Mouse (Mus musculus) forelimb bud, embryonic 11.5 days (tissue): ENCODE measurements at regions not wholly inside any gene's neighbourhood (a gene's known extent, or its start where the extent isn't known, plus 50 kb on each side); places are given as distances from the start of the nearest gene placed in this dataset.
A peak's percentile ranks its signal among the peaks of the same experiment; 100 is the strongest.

Source experiments
- DNase-seq: peaks from one replicate; pipeline ENCODE4 v3.0.0-alpha.2; 2012; ENCODE audit warnings: low read depth, low spot score

DNA sequence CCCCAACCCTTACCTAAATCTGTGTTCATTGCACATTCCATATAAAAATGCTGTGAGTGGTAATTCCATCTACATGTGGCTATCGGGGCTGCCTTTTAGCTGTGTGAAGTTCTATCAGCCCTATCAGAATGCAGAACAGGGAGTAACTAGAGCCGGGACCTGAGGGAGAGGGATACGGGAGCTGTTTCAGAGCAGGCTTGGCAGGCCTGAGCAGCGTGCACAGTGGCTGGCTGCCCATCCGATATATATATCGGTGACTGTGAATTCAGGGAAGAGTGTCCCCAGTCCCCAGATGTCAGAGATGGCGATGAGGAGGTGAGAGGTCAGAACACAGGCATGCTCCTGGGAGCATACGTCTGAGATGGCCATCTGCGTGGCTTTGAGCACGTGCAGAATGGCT, 79.0 kb downstream of the Arl4c start:
- no peak for DNase-seq

DNA sequence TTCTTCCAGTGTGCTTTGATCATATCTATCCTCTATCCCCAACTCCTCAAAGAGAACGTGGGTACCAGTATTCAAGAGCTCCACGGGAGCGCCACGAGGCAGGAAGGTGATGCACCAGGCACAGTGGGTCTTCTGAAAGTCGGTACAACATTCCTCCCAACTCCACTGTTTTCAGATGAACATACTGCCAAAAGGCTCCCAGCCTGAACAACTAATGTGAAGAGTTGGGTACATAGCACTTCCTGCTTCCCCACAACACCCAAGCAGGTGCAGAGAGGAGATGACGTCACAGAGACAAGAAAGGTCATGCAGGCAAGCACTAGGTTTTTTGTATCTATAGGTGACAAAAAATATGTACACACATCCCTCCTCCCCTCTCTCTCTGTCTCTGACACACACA, 79.7 kb downstream of the Arl4c start:
- DNase-seq: no peak

DNA sequence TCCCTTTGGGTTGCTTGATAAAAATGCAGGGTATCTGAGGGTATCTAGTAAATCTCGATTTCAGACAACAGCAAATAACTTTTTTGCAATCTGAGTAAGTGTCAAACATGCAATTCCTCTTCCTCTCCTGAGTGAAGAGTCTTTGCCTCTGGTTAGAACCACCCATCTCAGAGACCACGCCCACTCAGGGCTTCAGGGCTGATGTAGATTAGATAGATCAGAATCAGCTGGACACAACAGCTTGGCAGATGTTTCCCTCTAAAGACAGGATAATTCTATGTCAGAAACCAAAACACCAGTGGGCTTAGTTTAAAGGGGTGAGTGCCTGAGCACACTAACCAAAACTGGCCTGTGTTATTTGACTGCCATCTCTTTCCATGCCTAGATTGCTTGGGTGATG, 80.8 kb downstream of the Arl4c start:
- no peak for DNase-seq

DNA sequence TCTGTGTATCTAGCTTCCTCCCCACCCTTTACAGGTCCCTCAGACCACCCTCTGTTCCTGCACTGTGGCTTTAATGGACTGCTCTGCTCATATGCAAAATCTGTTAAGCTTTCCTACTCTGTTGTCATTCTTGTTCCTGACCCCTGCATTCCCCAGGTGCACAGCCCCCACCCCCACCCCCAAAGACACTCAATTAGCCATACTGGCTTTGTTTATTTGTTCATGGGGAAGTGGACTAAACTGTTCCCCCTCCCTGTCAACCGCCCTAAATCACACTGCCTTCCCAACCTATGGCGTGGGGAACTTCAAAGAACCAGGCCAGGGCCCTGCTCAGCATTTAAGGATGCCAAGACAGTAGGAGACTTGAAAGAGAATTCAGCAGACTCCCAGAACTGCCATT, 89.0 kb downstream of the Arl4c start:
- DNase-seq: no peak

DNA sequence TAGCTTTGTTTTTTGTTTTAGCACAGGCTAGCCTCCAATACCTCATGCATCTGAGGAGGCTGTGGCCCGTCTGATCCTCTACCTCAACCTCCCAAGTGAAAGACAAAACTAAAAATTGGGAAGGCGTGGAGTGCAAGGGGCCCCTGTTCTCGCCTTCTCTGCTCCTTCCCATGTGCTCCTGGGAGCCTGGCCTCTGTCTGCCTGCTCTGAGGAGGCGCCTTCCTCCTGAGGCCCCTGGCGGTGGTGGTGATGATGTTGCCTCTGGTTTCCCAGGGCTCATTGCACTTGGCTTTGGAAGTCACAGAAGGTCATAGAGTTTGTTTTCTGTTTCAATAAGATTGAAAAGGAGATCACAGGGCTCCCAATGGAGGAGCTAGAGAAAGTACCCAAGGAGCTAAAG, 90.8 kb downstream of the Arl4c start:
- DNase-seq: no peak

DNA sequence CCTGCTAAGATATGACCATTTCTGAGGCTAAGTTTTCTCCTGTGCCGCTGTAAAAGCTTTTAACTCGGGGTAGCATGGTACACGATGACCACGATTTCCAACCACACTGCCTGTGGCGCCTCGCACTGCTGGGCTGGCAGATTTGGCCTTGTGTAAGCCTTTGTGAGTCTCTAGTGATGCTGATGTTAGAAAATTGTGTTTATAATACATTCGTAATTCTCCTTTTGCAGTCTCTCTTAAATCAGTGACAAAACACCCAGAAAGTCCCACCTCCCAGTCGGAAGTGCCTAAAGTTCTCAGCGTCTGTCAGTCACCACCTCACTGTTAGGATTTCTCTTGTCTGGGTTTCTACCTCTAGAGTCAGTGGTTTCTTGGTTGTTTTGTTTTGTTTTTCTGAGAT, 91.2 kb downstream of the Arl4c start:
- no peak for DNase-seq

DNA sequence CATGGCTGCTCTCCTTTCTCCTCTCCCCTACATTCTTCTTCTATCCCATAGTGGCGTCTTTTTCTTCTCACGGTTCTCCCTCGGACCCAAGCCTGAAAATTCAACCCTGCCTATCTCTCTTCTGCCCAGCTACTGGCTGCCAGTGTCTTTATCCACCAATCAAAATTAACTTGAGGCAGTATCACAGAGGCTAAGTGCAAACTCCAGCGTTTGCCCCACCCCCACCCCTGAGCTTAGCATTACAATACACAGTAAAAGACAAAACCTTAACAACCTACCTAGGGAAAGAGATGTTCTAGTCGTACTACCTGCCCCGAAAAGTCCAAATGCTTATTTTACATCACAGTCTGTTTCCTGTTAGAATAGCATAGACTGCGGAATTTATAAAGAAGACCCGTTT, 93.2 kb downstream of the Arl4c start:
- no peak for DNase-seq

DNA sequence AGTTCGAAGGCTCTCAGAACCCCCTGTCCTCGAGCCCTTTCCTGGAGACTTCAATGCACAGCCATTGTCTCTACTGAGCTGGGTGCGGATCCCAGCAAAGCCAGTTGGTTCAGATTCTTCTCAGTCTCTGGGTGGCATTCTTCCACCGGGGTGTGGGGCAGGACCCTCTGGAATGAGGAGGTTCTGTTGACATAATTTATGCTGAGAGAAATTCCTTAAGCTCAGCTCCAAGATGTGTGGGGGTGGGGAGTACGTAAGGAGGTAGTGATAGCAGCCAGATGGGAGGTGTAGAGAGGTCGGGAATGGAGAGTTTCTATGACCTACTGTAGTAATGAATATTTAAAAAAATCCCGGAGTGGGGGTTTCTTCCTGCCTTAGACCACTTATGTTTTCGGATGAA, 93.8 kb downstream of the Arl4c start:
- DNase-seq: peak; percentile 34

DNA sequence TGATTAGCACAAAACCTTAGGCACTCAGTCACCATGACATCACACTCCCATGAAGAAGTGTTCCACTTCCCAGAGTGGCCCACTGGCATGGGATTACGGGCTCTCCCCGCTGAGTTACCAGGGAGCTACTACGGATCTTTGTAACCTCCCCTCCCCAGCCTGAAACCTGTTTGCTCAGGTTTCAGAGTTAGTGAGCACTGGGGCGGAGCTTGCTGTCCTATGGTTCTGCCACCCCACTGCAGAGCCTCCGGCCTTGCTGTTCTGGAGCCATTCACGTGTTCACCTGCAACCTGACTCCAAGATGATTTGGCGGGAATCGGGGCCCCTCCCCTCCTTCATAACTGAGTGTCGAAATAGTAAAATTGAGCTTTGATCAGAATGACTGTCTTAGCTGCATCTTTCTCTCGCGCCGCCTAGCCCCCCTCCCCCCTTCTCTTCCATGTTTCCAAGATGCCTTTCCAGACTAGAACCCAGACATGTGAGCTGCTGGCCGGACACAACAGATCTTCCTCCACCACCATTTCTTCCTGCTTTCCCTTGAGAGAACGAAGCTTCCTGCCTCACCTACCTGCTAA, 95.8 kb upstream of the Glrp1 start:
- DNase-seq: peak; percentile 53

DNA sequence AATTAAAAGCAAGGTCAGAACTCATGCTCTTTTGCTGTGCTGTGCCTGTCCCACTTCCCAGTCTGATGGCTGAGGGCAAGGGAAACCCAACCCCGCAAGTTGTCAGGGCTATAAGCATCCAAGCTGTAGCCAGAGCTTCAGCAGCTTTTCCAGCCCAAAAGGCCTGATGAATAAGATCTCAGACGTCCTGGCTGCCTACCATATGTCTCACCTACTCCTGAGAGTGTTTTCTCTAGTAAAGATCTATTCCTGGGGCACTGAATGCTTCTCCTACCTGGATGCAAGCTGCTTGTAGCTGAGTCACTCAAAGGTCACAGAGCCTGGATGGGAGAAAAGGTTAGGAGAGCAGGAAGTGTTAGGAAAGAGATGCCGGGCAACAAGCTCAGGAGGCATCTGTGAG, 92.4 kb upstream of the Glrp1 start:
- no peak for DNase-seq

DNA sequence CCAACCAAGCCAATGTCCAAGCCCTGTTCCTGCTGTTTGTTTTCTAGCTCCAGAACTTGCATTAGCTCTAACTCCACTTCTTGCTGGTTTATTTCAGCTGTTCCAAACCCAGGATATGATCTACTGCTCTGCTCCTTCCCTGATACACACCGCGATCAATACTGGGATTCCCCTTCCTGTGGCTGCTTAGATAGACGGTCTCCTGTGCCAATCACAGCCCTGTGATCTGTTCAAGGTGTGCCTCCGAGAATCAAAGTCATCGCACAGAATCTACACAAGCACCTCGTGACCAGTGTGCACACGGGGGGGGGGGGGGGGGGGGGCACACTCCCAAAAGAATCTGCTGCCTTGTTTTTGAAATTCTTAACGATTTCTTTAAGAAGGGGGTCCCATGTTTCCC, 91.9 kb upstream of the Glrp1 start:
- no peak for DNase-seq

DNA sequence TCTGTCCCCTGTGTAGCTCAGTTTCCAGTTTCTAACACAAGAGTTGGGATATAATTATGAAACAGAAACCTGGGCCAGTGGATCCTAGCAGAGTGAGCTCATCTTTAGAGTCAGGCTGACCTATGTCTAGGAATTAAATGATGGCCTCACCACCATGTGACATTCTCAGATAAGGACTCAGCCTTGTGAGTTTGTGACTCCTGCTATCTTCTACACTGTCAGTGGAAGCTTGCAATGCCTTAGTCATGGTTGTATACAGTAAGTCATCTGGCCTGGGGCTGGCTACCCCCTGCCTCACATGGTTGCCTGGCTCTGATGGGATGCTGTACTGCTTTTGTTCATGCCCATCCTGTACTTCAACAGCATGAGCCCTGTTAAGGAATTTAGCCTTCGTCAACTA, 90.3 kb upstream of the Glrp1 start:
- no peak for DNase-seq

DNA sequence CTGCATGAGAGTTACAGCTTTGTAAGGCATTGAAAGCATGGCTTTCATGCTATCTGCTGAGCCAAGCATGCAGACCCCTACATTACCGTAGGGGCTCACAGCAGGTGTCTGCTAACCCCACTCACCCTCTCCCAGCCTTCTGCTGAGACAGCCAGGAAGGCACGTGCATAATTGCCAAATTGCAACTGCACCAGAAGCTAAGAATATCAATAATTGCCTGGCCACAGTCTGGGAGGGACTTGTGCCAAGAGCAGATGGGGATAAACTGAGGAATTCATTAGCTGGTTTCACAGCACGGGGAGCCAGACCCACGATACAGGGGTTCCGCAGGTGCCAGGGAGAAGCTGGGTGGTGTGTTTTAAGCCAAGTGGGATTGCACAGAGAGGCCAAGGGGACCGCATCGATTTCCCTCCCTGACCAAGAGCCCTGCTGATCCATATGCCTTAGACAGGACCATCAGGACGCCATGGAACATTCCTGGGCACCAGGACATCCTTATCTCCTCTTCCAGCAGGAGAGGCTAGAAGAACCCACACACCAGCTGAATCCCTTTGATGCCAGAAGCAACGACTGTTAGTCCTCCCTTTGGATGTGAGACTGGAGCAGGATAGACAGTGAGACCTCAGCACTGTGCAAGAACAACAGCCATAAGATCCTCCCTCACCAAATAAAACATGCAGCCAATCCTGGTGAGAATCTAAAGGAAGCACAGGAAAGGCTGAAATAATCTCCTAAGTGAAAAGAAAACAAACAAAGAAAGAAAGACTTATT, 84.8 kb upstream of the Glrp1 start:
- no peak for DNase-seq

DNA sequence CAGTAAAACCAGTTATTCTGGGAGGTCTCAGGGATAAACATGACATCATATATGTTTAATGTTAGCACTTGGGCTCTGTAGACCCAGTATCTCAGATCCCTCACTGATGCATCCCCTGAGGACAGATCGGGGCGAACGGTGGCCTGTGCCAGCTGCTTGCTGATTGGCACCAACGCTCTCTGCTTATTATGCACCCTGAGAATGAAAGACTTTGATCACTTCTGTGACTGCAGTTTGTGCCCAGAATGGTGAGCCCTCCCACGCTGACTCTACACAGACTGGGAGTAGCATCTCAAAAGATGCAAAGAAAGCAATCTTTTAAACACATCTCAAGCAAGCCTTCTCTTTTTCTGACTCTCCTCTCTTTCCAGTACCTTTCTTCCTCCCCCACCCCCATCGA, 82.2 kb upstream of the Glrp1 start:
- no peak for DNase-seq

DNA sequence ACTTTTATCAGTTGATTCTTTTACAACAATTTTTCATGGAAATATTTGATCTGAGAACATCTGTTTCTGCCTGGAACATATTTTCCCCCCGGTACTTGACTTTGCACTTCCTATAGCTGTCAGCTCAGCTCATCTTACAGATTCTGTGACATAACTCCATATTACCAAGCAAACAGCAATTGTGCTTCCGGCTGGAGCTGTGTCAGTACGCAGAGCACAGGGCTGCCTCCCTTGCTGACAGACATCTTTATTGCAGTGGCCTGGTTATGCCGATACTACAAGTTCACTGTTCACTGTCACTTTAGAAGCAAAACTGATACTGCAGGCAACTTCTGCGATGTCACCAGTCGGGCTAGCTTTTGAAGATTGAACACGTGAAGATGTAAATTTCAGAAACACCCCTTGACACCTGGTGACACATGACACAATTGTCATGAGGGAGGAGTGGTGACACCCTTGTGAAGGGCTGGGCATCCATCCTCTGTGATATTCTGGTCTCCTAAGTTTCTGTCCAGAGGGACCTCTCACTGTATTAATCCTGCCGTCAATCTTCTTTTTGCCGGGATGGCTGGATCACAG, 81.0 kb upstream of the Glrp1 start:
- no peak for DNase-seq

DNA sequence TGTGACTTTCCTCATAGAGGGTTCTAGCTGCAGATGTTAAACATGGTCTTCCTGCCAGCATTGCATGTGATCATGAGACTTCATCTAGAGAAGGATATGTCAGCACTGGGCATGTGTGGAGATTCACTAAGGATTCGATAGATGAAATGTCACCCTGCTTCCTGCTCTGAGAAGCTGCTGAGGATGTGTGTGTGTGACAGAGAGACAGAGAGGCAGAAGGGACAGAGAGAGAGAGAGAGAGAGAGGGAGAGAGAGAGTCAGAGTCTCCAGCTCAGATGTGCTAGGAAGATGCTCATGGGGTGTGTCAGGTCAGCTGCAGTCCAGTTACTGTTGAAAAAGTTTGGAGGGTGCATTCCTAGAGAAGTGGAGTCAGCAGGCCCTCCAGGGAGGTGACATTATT, 78.9 kb upstream of the Glrp1 start:
- DNase-seq: no peak

DNA sequence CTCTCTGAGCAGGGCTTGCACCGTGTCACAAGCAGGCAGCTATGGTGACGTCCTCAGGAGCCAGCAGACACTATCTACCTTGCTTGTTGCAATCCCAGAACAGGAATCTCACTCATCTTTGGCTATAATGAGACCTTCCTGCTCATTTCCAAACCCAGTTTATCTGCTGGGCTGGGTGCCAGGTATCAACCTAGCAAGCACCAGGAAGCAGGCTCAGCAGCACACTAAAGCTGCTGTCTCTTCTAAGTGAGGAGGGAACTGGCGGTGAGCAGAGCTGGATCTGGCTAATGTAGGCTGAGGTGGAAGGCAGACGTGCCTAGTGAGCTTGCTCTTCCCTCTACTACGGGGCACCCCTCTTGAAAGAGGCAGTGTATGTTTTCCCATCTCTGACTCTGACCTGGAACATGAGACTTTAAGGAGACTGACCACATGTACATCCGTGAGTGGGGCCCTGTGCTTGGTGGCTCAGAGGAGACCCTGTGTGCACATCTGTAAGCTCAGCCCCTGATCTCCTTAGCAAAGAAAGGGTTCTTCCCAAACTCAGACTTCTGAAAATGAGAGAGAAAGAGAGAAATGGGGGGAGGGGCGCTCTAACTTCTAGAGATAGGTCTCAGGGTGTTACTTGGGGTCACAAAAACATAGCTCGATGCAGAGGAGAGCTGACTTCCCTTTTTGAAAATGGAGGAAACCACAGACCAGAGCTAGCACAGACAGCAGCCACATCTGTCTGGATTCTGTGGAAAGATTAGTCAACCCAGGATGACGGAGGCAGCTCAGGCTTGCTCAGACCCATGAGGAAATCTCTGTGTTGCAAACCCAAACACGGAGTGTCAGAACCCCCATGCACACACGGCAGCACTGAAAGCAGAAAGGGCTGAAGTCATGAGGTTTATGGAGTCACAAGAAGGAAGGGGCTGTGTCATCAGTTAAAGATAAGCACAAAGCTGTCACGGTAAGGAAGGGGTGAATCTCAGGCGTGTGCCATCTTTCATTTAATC, 77.3 kb upstream of the Glrp1 start:
- DNase-seq: no peak

DNA sequence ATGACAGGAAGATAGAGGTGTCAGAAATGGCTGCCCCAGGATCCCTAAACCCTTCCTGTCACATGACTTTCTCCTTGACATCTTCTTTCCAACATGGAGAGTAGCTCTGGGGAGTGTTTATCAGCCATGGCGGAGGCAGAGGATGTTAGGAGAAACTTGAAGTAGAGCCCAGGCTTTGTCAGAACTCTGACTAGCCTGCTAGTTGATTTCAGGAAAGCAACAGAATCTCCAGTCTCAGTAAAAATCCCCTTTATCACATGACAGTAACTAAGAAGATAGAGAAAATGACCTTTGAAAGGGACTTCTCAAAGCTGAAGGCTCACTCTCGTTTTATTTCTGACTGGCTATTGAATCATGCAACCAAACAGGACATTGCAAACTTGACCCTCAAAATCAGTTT, 76.3 kb upstream of the Glrp1 start:
- DNase-seq: no peak

DNA sequence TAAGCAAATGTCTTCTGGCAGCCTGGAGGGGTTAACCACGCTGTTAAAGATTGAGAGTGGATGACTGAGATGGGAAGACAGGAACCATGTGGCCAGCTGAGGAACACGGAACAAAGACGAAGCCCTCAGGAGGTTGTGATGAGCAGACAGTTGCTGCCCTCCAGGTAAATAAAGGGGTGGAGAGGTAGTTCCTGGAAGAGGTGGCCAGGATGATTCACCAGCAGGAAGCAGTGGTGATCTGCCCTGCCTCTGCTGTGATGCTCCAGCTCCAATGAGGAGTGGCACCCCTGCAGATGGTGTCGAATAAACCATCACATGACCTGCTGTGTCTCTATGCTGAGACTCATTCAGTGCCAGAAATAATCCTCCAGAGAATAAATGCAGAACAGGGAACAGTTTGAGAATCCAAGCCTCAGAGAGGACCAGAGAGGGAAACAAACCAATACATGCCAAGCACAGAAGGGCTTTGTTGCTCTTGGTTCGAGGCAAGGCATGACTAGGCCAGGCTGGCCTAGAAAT, 74.7 kb upstream of the Glrp1 start:
- no peak for DNase-seq

DNA sequence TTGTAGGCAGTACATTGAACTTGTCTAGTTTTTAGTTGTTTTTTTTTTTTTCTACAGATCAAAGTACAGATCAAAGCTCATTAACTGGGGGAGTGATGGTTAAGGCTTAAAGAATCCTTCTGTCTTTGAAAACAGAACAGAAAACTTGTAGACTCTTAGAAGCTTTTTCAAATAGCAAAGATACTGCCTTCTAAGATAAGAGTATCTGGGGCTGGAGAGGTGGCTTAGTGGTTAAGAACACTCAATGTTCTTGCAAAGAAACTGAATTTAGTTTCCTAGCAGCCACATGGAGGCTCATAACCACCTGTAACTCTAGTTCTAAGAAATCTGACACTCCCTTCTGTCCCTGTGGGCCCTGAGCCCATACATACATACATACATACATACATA, 68.4 kb upstream of the Glrp1 start:
- no peak for DNase-seq

DNA sequence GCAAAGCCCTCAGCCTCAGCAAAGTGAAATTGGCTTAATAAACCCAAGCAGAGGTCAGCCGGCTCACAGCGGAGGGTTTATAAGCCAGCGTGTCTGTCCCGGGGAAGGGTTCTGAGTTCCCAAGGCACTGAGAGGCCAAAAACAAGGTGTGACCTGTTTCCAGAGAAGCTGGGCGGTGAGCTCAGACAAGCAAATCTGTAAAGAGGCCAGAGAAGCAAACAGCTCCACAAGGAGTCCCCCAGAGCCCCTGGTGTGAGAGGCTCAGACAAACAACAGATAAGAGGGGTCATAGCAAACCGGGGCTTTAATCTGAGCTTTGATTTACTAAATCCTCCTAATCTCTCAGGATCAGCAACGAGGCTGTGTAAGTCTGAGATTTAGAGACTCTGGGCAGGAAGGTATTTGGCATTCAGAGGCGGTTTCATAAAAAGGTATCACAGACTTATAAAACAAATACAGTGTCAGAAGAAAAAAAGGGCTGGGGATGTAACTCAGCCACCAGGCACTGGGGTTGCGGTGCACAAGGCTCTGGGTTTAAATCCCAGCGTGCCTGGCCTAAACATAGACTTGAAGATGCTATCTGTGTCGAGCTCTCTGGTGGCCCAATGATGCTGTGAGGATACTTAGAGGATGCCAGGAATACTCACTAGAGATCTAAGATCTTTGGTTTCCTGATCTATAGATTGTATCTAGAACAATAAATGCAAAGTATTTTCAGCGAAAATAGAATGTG, 67.8 kb upstream of the Glrp1 start:
- DNase-seq: no peak
